Mouse (Mus musculus) myocyte (in vitro differentiated cells): ENCODE measurements around the gene Zbtb32. TPM values are rescaled to one million over a fixed set of nuclear protein-coding genes. Genes with fewer than 3 reads are reported as not detected.

ENCODE experiments used
- H3K27me3 ChIP-seq: one replicate; pipeline ENCODE4 v1.6.1; 2011; ENCODE audit not compliant: control insufficient read depth, insufficient read depth, insufficient read length
- H3K36me3 ChIP-seq: one replicate; pipeline ENCODE4 v1.6.1; 2011; ENCODE audit not compliant: control insufficient read depth, insufficient read depth
- H3K4me2 ChIP-seq: one replicate; pipeline ENCODE4 v1.6.1; 2011; ENCODE audit warnings: low read depth, control low read depth
- H3K4me3 ChIP-seq: one replicate; pipeline ENCODE4 v1.5.1; 2011; ENCODE audit warnings: mild to moderate bottlenecking, control low read depth, moderate library complexity
- H3K79me2 ChIP-seq: one replicate; pipeline ENCODE4 v1.6.1; 2011; ENCODE audit not compliant: control insufficient read depth, insufficient read depth
- H3ac ChIP-seq: one replicate; pipeline ENCODE4 v1.6.1; 2011; ENCODE audit not compliant: control insufficient read depth, insufficient read length
- CEBPB ChIP-seq: IDR thresholded peaks from 2 replicates; pipeline ENCODE4 v1.6.1; 2011; ENCODE audit warnings: mild to moderate bottlenecking, moderate library complexity; ENCODE audit not compliant: poor library complexity, insufficient read depth, severe bottlenecking
- E2F4 ChIP-seq: IDR thresholded peaks from one replicate; pipeline ENCODE4 v1.6.1; 2011; ENCODE audit warnings: mild to moderate bottlenecking, control low read depth, moderate library complexity; ENCODE audit not compliant: insufficient read depth
- MAX ChIP-seq: IDR thresholded peaks from one replicate; pipeline ENCODE4 v1.6.1; 2011; ENCODE audit warnings: low read depth, mild to moderate bottlenecking, control low read depth
- MYOD1 ChIP-seq, 3 experiments: IDR thresholded peaks; one replicate each; pipeline ENCODE4 v1.6.1; 2011; ENCODE audit warnings: control low read depth in 2 of 3, low read depth in 2 of 3, mild to moderate bottlenecking in 2 of 3, moderate library complexity in 1 of 3; ENCODE audit not compliant: insufficient read length in 2 of 3, control insufficient read depth in 1 of 3
- MYOG ChIP-seq, 3 experiments: IDR thresholded peaks; one replicate each; pipeline ENCODE4 v1.6.1; 2011; ENCODE audit warnings: control low read depth in 2 of 3, low read depth in 2 of 3, mild to moderate bottlenecking in 2 of 3; ENCODE audit not compliant: insufficient read length in 2 of 3, control insufficient read depth in 1 of 3, insufficient read depth in 1 of 3
- POLR2A ChIP-seq: IDR thresholded peaks from one replicate; pipeline ENCODE4 v1.6.1; 2011; ENCODE audit warnings: low read depth, mild to moderate bottlenecking, control low read depth, moderate library complexity; ENCODE audit not compliant: insufficient read length
- POLR2AphosphoS2 ChIP-seq: IDR thresholded peaks from one replicate; pipeline ENCODE4 v1.6.1; 2011; ENCODE audit warnings: low read depth, control low read depth; ENCODE audit not compliant: insufficient read length
- REST ChIP-seq: IDR thresholded peaks from one replicate; pipeline ENCODE4 v1.6.1; 2011; ENCODE audit warnings: mild to moderate bottlenecking, control low read depth, moderate library complexity; ENCODE audit not compliant: insufficient read depth, insufficient read length
- SRF ChIP-seq: IDR thresholded peaks from one replicate; pipeline ENCODE4 v1.6.1; 2011; ENCODE audit warnings: low read depth; ENCODE audit not compliant: control insufficient read depth, insufficient read length
- TCF12 ChIP-seq: IDR thresholded peaks from one replicate; pipeline ENCODE4 v1.6.1; 2011; ENCODE audit warnings: mild to moderate bottlenecking, control low read depth; ENCODE audit not compliant: poor library complexity, insufficient read depth, severe bottlenecking
- TCF3 ChIP-seq: IDR thresholded peaks from one replicate; pipeline ENCODE4 v1.6.1; 2011; ENCODE audit warnings: low read depth, control low read depth; ENCODE audit not compliant: insufficient read length
- USF1 ChIP-seq: IDR thresholded peaks from one replicate; pipeline ENCODE4 v1.6.1; 2011; ENCODE audit warnings: low read depth, mild to moderate bottlenecking, control low read depth, moderate library complexity
- polyA plus RNA-seq: library from polyadenylated mRNA; unstranded; fragments of >200 nt; fragmentation: generic; extraction: Trizol; gene quantifications from one replicate; pipeline ENCODE4 v1.2.1, GENCODE M21; 2012; ENCODE audit warnings: missing spikeins

The Zbtb32 gene
- polyA plus RNA-seq, 1 experiment, result 0.11 TPM

DNA sequence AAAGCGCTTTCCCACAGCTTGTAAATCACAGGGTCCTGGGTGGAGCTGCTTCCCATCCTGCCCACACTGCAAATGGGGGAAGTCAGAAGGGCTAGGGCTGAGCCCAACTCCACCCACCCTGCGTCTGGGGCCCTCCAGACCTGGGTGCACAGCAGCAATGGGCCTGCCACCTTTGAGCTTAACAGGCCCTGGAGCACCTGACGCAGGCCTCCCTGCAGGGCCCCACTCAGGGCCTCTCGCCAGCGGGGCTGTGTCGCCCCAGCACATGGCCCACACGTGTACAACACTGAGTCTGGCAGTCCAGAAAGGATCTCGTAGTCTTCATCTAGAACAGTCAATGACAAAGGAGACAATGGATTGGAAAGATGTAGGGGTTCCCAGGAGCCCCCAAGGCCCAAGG is 18.8 kb downstream of the Zbtb32 start:
- no peaks in the 10 kb centered on the region for H3K27me3 ChIP-seq
- H3K4me2 ChIP-seq, result no peak overlapping the region
- H3ac ChIP-seq, result no peak overlapping the region
- H3K4me3 ChIP-seq, result no peak overlapping the region
- H3K79me2 ChIP-seq, result no peaks in the 10 kb centered on the region
- peaks cover 45% of the 10 kb centered on the region for H3K36me3 ChIP-seq
- TF ChIP-seq TCF3, result no peak
- no peak for TF ChIP-seq REST
- TF ChIP-seq POLR2AphosphoS2, result no peak
- TF ChIP-seq TCF12, result no peak
- no peak for TF ChIP-seq CEBPB
- TF ChIP-seq MAX, result no peak
- TF ChIP-seq MYOG (IDR thresholded peaks at IDR 0.05; ENCODE audit: control insufficient read depth in 1 of 3, insufficient read depth in 1 of 3, insufficient read length in 2 of 3, low read depth in 2 of 3), result no peak
- no peak for TF ChIP-seq E2F4
- no peak for TF ChIP-seq SRF
- no peak for TF ChIP-seq USF1
- no peak for TF ChIP-seq POLR2A
- TF ChIP-seq MYOD1 (IDR thresholded peaks at IDR 0.05; ENCODE audit: control insufficient read depth in 1 of 3, insufficient read length in 2 of 3, low read depth in 2 of 3), result no peak

DNA sequence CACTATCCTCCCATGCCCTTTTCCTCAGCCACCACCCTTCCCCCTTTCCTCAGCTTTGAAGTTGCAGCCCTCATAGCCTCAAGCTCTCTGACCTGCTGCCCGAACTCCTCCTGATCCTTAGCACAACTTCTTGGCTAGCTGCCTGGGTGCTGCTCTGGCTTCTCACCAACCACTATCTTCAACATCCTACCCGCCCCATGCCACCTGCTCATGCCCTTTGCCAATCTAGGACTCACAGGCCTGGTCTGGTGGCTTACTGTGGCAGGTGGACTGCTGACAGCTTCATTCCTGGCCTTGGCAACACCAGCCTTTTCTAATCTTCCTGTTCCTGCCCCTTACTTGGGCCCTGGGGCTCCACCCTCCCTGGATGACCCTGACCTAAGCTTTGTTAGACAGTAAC is 25.7 kb downstream of the Zbtb32 start:
- Histone ChIP-seq H3K4me3 (no peak overlapping the region), H3K79me2 (no peaks in the 10 kb centered on the region), H3ac (no peak overlapping the region), H3K4me2 (no peak overlapping the region), H3K36me3 (peaks cover 32% of the 10 kb centered on the region), H3K27me3 (no peaks in the 10 kb centered on the region)
- peak; percentile 36 for TF ChIP-seq TCF3
- TF ChIP-seq SRF, result no peak
- TF ChIP-seq REST, result no peak
- no peak for TF ChIP-seq POLR2AphosphoS2
- peak; percentile 68 to 93 (median 87) for TF ChIP-seq MYOD1 (IDR thresholded peaks at IDR 0.05; ENCODE audit: control insufficient read depth in 1 of 3, insufficient read length in 2 of 3, low read depth in 2 of 3)
- TF ChIP-seq POLR2A, result no peak
- no peak for TF ChIP-seq E2F4
- no peak for TF ChIP-seq CEBPB
- TF ChIP-seq MYOG (IDR thresholded peaks at IDR 0.05; ENCODE audit: control insufficient read depth in 1 of 3, insufficient read depth in 1 of 3, insufficient read length in 2 of 3, low read depth in 2 of 3), result peak; percentile 14 to 93 (median 61)
- TF ChIP-seq USF1, result no peak
- TF ChIP-seq TCF12, result peak; percentile 30
- TF ChIP-seq MAX, result no peak

DNA sequence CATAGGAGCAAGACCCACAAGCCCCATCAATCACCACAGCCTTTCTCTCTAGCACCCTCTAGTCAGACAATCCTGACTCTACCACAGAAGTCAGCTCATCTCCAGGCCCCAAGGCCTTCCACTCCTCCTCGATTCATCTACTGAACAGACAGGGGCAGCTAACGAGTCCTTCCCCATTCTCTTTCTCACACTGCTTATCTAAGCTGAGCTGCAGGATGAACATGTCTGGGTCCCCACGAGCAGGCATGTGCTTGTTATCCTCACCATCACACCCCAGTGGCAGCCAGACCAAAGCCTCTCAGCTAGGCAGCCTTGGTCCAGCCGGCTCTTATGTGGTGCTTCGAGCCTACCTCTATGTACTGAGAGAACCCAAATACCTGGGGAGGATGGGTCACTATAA is 26.3 kb downstream of the Zbtb32 start:
- H3ac ChIP-seq, result no peak overlapping the region
- H3K4me2 ChIP-seq, result no peak overlapping the region
- H3K27me3 ChIP-seq, result no peaks in the 10 kb centered on the region
- TF ChIP-seq TCF3 (no peak), E2F4 (no peak), SRF (no peak), POLR2AphosphoS2 (no peak), USF1 (no peak), TCF12 (no peak)
- H3K4me3 ChIP-seq, result no peak overlapping the region
- no peaks in the 10 kb centered on the region for H3K79me2 ChIP-seq
- H3K36me3 ChIP-seq, result peaks cover 30% of the 10 kb centered on the region

- H3K36me3 ChIP-seq, result peaks cover 17% of the 10 kb centered on the region
- no peak overlapping the region for H3K4me2 ChIP-seq
- no peak for TF ChIP-seq TCF3
- peak; percentile 20 for TF ChIP-seq POLR2A
- TF ChIP-seq POLR2AphosphoS2, result peak; percentile 76
- TF ChIP-seq E2F4, result no peak
- TF ChIP-seq CEBPB, result no peak
- H3K79me2 ChIP-seq, result peaks cover 2% of the 10 kb centered on the region
- H3ac ChIP-seq, result no peak overlapping the region
- no peak overlapping the region for H3K4me3 ChIP-seq
- H3K27me3 ChIP-seq, result no peaks in the 10 kb centered on the region
Observed at GRCm38 (mm10) chr7:30567555-30567954, 31.2 kb downstream of the Zbtb32 start.

DNA sequence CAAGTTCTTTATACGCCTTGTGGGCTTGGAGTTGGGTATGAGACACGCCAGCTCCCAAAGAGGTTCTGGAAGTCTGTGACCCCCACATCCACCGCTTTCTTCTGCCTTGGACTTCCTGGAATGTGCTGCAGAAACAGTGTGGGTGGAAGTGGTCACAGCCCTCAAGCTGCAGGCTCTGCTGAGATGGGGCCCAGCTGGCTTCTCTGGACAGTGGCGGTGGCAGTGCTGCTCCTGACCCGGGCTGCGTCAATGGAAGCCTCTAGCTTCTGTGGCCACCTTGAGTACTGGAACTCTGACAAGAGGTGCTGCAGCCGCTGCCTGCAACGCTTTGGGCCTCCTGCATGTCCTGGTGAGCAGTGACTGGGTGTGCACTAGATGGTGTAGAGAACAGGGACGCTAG is 32.7 kb downstream of the Zbtb32 start:
- peaks cover 9% of the 10 kb centered on the region for H3K36me3 ChIP-seq
- TF ChIP-seq POLR2A, result no peak
- no peak for TF ChIP-seq MYOG (IDR thresholded peaks at IDR 0.05; ENCODE audit: control insufficient read depth in 1 of 3, insufficient read depth in 1 of 3, insufficient read length in 2 of 3, low read depth in 2 of 3)

More for the DNA sequence above, 32.7 kb downstream of the Zbtb32 start:
- Histone ChIP-seq H3K27me3 (no peaks in the 10 kb centered on the region), H3K4me3 (no peak overlapping the region), H3K79me2 (peaks cover 16% of the 10 kb centered on the region), H3ac (no peak overlapping the region), H3K4me2 (no peak overlapping the region)
